Mouse (Mus musculus) intestine, embryonic 14.5 days (tissue): Measurements from ENCODE around the gene Prkrip1. TPM values are rescaled to one million over a fixed set of nuclear protein-coding genes. Genes with fewer than 3 reads are reported as not detected.

ENCODE experiments used
- ATAC-seq: fragments of 200-750 bp; cut with Nextera tagmentation; replicated peaks from 2 replicates; pipeline ENCODE4 v1.8.0; 2017; ENCODE audit warnings: low read depth, moderate number of reproducible peaks, moderate TSS enrichment, moderate library complexity; ENCODE audit not compliant: low FRiP score, low TSS enrichment
- DNase-seq: peaks from one replicate; pipeline ENCODE4 v3.0.0-alpha.2; 2018; ENCODE audit warnings: low spot score
- H3K27ac ChIP-seq: fragments of 300-500 bp; sonication (generic); 2 replicates; pipeline ENCODE4 v1.5.1; 2014; ENCODE audit warnings: low read depth, mild to moderate bottlenecking, control low read depth
- H3K27me3 ChIP-seq: fragments of 300-500 bp; sonication (generic); replicated peaks from 2 replicates; pipeline ENCODE4 v1.6.1; 2014; ENCODE audit warnings: low read length, control low read depth; ENCODE audit not compliant: control insufficient read depth, insufficient read depth
- H3K36me3 ChIP-seq: fragments of 300-500 bp; sonication (generic); 2 replicates; pipeline ENCODE4 v1.6.1; 2014; ENCODE audit warnings: low read length, control low read depth; ENCODE audit not compliant: control insufficient read depth, insufficient read depth
- H3K4me1 ChIP-seq: fragments of 300-500 bp; sonication (generic); replicated peaks from 2 replicates; pipeline ENCODE4 v1.6.1; 2014; ENCODE audit warnings: low read length, control low read depth, mixed read lengths; ENCODE audit not compliant: control insufficient read depth, insufficient read depth
- H3K4me2 ChIP-seq: fragments of 300-500 bp; sonication (generic); 2 replicates; pipeline ENCODE4 v1.6.1; 2014; ENCODE audit warnings: low read length
- H3K4me3 ChIP-seq: fragments of 300-500 bp; sonication (generic); 2 replicates; pipeline ENCODE4 v1.5.1; 2014; ENCODE audit warnings: low read depth, low read length, control low read depth, mixed read lengths
- H3K9ac ChIP-seq: fragments of 300-500 bp; sonication (generic); 2 replicates; pipeline ENCODE4 v1.6.1; 2014; ENCODE audit warnings: mild to moderate bottlenecking, low read length
- H3K9me3 ChIP-seq: fragments of 300-500 bp; sonication (generic); 2 replicates; pipeline ENCODE4 v1.6.1; 2016; ENCODE audit warnings: low read length, control low read depth; ENCODE audit not compliant: control insufficient read depth
- WGBS: fragments of 180-500 bp; shearing (Covaris S2); extraction: QIAGEN DNeasy Blood & Tissue Kit; methylation state at CpG from one replicate; pipeline ENCODE4 v1.1.7; 2014; 5-methylcytosine and 5-hydroxymethylcytosine counted together
- polyA plus RNA-seq: library from polyadenylated mRNA; unstranded; fragments of >200 nt; fragmentation: Nextera tagmentation; extraction: Ambion mirVana; gene quantifications from 2 replicates; pipeline ENCODE4 v1.2.1, GENCODE M21; 2014

Gene Prkrip1
- 42.0 and 53.1 TPM in 2 replicates for polyA plus RNA-seq

GRCm38 (mm10) chr5:136198474-136199391 is at the start of gene Prkrip1:
Gene Prkrip1 (minus strand): TSS chr5:136198963.
- DNase-seq, result peak; percentile 99
- ATAC-seq, result peak; percentile 88
- H3K9me3 ChIP-seq, result no peaks in the 10 kb centered on the region; the same call in 1 of the 2 replicates
- no peaks in the 10 kb centered on the region for H3K27me3 ChIP-seq
- peaks cover 34% of the 10 kb centered on the region for H3K36me3 ChIP-seq
- peak within 1 kb of the TSS; percentile 96 for H3K4me2 ChIP-seq
- WGBS, result under 1% methylated on average over 62 of the region's 62 CpGs
- H3K4me1 ChIP-seq, result peaks cover 6% of the 10 kb centered on the region
- H3K27ac ChIP-seq, result peak within 1 kb of the TSS; percentile 67
- peak within 1 kb of the TSS; percentile 89 for H3K9ac ChIP-seq
- H3K4me3 ChIP-seq, result peak within 1 kb of the TSS; percentile 95

- DNase-seq, result no peak
- 61% methylated on average over 6 of the region's 6 CpGs for WGBS
- ATAC-seq, result no peak
- peaks cover 4% of the 10 kb centered on the region; the same call in 1 of the 2 replicates for H3K4me1 ChIP-seq
- no peak overlapping the region for H3K9ac ChIP-seq
- H3K27me3 ChIP-seq, result no peaks in the 10 kb centered on the region
- no peak overlapping the region for H3K27ac ChIP-seq
- H3K36me3 ChIP-seq, result 0 out of 2 replicates have a peak, but pooled peaks cover 7% of the 10 kb centered on the region
- H3K4me3 ChIP-seq, result no peak overlapping the region
- no peaks in the 10 kb centered on the region for H3K9me3 ChIP-seq
- no peak overlapping the region for H3K4me2 ChIP-seq
Measured at GRCm38 (mm10) chr5:136248441-136248840, 49.7 kb upstream of the Prkrip1 start.

GRCm38 (mm10) chr5:136246452-136246838 is 47.7 kb upstream of the Prkrip1 start, which contains the start of gene Sh2b2:
Gene Sh2b2 (minus strand): TSS chr5:136246556.
- peak within 1 kb of the TSS; percentile 42; the same call in 1 of the 2 replicates for H3K9ac ChIP-seq

GRCm38 (mm10) chr5:136245541-136246451 is 47.0 kb upstream of the Prkrip1 start:
- Histone ChIP-seq H3K27ac (peak overlapping the region; percentile 69), H3K4me2 (peak overlapping the region; percentile 74), H3K4me1 (peaks cover 8% of the 10 kb centered on the region; the same call in 1 of the 2 replicates), H3K27me3 (no peaks in the 10 kb centered on the region), H3K36me3 (no peaks in the 10 kb centered on the region), H3K4me3 (peak overlapping the region; percentile 64), H3K9ac (peak overlapping the region; percentile 42; the same call in 1 of the 2 replicates), H3K9me3 (no peaks in the 10 kb centered on the region)
- WGBS, result 15% methylated on average over 15 of the region's 15 CpGs
- no peak for ATAC-seq
- no peak for DNase-seq

More at GRCm38 (mm10) chr5:136246452-136246838, 47.7 kb upstream of the Prkrip1 start, which contains the start of gene Sh2b2:
- Histone ChIP-seq H3K4me3 (peak within 1 kb of the TSS; percentile 64), H3K36me3 (0 out of 2 replicates have a peak, but pooled peaks cover 5% of the 10 kb centered on the region), H3K4me2 (peak within 1 kb of the TSS; percentile 74), H3K4me1 (peaks cover 8% of the 10 kb centered on the region; the same call in 1 of the 2 replicates), H3K27ac (peak within 1 kb of the TSS; percentile 69), H3K9me3 (no peaks in the 10 kb centered on the region), H3K27me3 (no peaks in the 10 kb centered on the region)
- ATAC-seq, result no peak
- DNase-seq, result no peak
- 86% methylated on average over 2 of the region's 2 CpGs for WGBS

- under 1% methylated on average over 45 of the region's 57 CpGs for WGBS
- peak overlapping the region; percentile 50 for H3K9ac ChIP-seq
- no peaks in the 10 kb centered on the region for H3K36me3 ChIP-seq
- H3K27me3 ChIP-seq, result no peaks in the 10 kb centered on the region
- ATAC-seq (peak; percentile 82), DNase-seq (peak; percentile 88)
- no peaks in the 10 kb centered on the region for H3K9me3 ChIP-seq
- H3K4me1 ChIP-seq, result peaks cover 8% of the 10 kb centered on the region; the same call in 1 of the 2 replicates
- peak overlapping the region; percentile 69 for H3K27ac ChIP-seq
- peak overlapping the region; percentile 74 for H3K4me2 ChIP-seq
- H3K4me3 ChIP-seq, result peak overlapping the region; percentile 64
Measured at GRCm38 (mm10) chr5:136244762-136245540, 46.2 kb upstream of the Prkrip1 start.

- DNase-seq, result peak; percentile 75
- H3K9me3 ChIP-seq, result no peaks in the 10 kb centered on the region
- under 1% methylated on average over 66 of the region's 67 CpGs for WGBS
- no peak overlapping the region for H3K27ac ChIP-seq
- H3K27me3 ChIP-seq, result no peaks in the 10 kb centered on the region
- peak overlapping the region; percentile 64 for H3K4me3 ChIP-seq
- H3K36me3 ChIP-seq, result no peaks in the 10 kb centered on the region
- peaks cover 8% of the 10 kb centered on the region; the same call in 1 of the 2 replicates for H3K4me1 ChIP-seq
- peak overlapping the region; percentile 50 for H3K9ac ChIP-seq
- ATAC-seq, result peak; percentile 1; the same call in 1 of the 2 replicates
- H3K4me2 ChIP-seq, result peak overlapping the region; percentile 74
Measured at GRCm38 (mm10) chr5:136243851-136244761, 45.3 kb upstream of the Prkrip1 start.

- Histone ChIP-seq H3K4me3 (no peak overlapping the region), H3K36me3 (no peaks in the 10 kb centered on the region), H3K9me3 (no peaks in the 10 kb centered on the region), H3K27me3 (no peaks in the 10 kb centered on the region), H3K4me2 (no peak overlapping the region), H3K9ac (no peak overlapping the region), H3K4me1 (peaks cover 8% of the 10 kb centered on the region; the same call in 1 of the 2 replicates), H3K27ac (no peak overlapping the region)
- DNase-seq, result no peak
- ATAC-seq, result no peak
- 78% methylated on average over 6 of the region's 6 CpGs for WGBS
Measured at GRCm38 (mm10) chr5:136241161-136241560, 42.4 kb upstream of the Prkrip1 start.
